Comparison of ENCODE assay signal across 9 mouse cellular contexts in genomic region chr12:113097040-113097439, GRCm38 (mm10). TPM values are rescaled to one million over a fixed set of nuclear protein-coding genes. Genes with fewer than 3 reads are reported as not detected.
DNase-seq lines count a peak whose midpoint lies in the region; ATAC-seq and TF ChIP-seq lines count a peak whose summit lies in the region.
"Had no signal": no experiment of that assay in that cellular context is flagged by ENCODE, and none has a peak within 500 bp of the region (broad histone marks: within the 10 kb centered on the region; RNA-seq: fewer than 3 reads in every experiment).

No protein-coding gene starts in this region.

- H3K9ac ChIP-seq in stomach, embryonic 14.5 days (replicated peaks; ENCODE audit: low read depth, low read length) = 0 out of 2 replicates have a peak overlapping the region, but pooled peaks have one; percentile 99
- H3K9ac ChIP-seq in stomach, postnatal 0 days (ENCODE audit: low read length) = no peak overlapping the region
- H3K9ac ChIP-seq in limb, embryonic 14.5 days (ENCODE audit: low read depth, low read length, severe bottlenecking) = peak overlapping the region; percentile 99; the same call in 1 of the 2 replicates

- H3K36me3 ChIP-seq in stomach, embryonic 14.5 days (ENCODE audit: control insufficient read depth, insufficient read depth, low read length) = no peaks in the 10 kb centered on the region
- H3K36me3 ChIP-seq in stomach, postnatal 0 days (ENCODE audit: control insufficient read depth, insufficient read depth, low read length) = no peaks in the 10 kb centered on the region
- 0 out of 2 replicates have a peak, but pooled peaks cover 7% of the 10 kb centered on the region for H3K36me3 ChIP-seq in limb, embryonic 14.5 days (ENCODE audit: control insufficient read depth, insufficient read depth, low read length)
- H3K36me3 ChIP-seq in thymus, adult 2 months (ENCODE audit: control insufficient read depth, insufficient read depth, low read length) = no peaks in the 10 kb centered on the region

- DNase-seq in cerebellum, adult 9-10 months = peak; percentile 56
- no peak for DNase-seq in cerebellum, postnatal 36 days
- DNase-seq in stomach, postnatal 0 days (ENCODE audit: low spot score) = no peak
- no peak for DNase-seq in limb, embryonic 14.5 days (ENCODE audit: low spot score)
- no peak for DNase-seq in thymus, adult 2 months
- DNase-seq in ovary, postnatal 10 days (ENCODE audit: low spot score) = no peak

- H3K27me3 ChIP-seq in stomach, embryonic 14.5 days (ENCODE audit: control insufficient read depth, insufficient read depth, low read length) = no peaks in the 10 kb centered on the region
- H3K27me3 ChIP-seq in stomach, postnatal 0 days (ENCODE audit: control insufficient read depth, insufficient read depth, low read length) = no peaks in the 10 kb centered on the region
- no peaks in the 10 kb centered on the region for H3K27me3 ChIP-seq in limb, embryonic 14.5 days (ENCODE audit: control insufficient read depth, insufficient read depth, low read length)
- H3K27me3 ChIP-seq in thymus, adult 2 months (ENCODE audit: control insufficient read depth, insufficient read depth, low read length) = no peaks in the 10 kb centered on the region

- no peak overlapping the region for H3K27ac ChIP-seq in stomach, embryonic 14.5 days (ENCODE audit: low read length)
- H3K27ac ChIP-seq in stomach, postnatal 0 days (replicated peaks) = no peak overlapping the region
- no peak overlapping the region for H3K27ac ChIP-seq in limb, embryonic 14.5 days (replicated peaks; ENCODE audit: low read depth, low read length)
- H3K27ac ChIP-seq in thymus, adult 2 months (ENCODE audit: control insufficient read depth, insufficient read depth, low read length) = no peak overlapping the region

- H3K4me2 ChIP-seq in stomach, embryonic 14.5 days (replicated peaks; ENCODE audit: low read depth, low read length) = peak overlapping the region; percentile 86
- H3K4me2 ChIP-seq in stomach, postnatal 0 days (replicated peaks; ENCODE audit: low read depth) = no peak overlapping the region; the same call in 1 of the 2 replicates
- H3K4me2 ChIP-seq in limb, embryonic 14.5 days (replicated peaks; ENCODE audit: low read depth, low read length, severe bottlenecking) = peak overlapping the region; percentile 76

- peaks cover 23% of the 10 kb centered on the region for H3K4me1 ChIP-seq in stomach, embryonic 14.5 days (ENCODE audit: control insufficient read depth, insufficient read depth, low read length)
- H3K4me1 ChIP-seq in stomach, postnatal 0 days (replicated peaks; ENCODE audit: control insufficient read depth, insufficient read depth) = no peaks in the 10 kb centered on the region; the same call in 1 of the 2 replicates
- H3K4me1 ChIP-seq in limb, embryonic 14.5 days (ENCODE audit: control insufficient read depth, insufficient read depth, low read length) = peaks cover 26% of the 10 kb centered on the region
- peaks cover 41% of the 10 kb centered on the region for H3K4me1 ChIP-seq in thymus, adult 2 months (replicated peaks; ENCODE audit: control insufficient read depth, insufficient read depth, low read length)

- no peak overlapping the region for H3K4me3 ChIP-seq in stomach, embryonic 14.5 days (ENCODE audit: low read depth, low read length)
- no peak overlapping the region for H3K4me3 ChIP-seq in stomach, postnatal 0 days (ENCODE audit: low read depth, low read length)
- peak overlapping the region; percentile 98; the same call in 1 of the 2 replicates for H3K4me3 ChIP-seq in limb, embryonic 14.5 days (replicated peaks; ENCODE audit: low read length)
- H3K4me3 ChIP-seq in thymus, adult 2 months (ENCODE audit: control insufficient read depth, insufficient read depth, low read length) = no peak overlapping the region

- TF ChIP-seq EP300 in stomach, postnatal 0 days (optimal IDR thresholded peaks at IDR 0.05) = no peak

- ATAC-seq in stomach, embryonic 14.5 days (ENCODE audit: insufficient number of reproducible peaks, insufficient read depth, low FRiP score, low read depth) = no peak
- no peak for ATAC-seq in stomach, postnatal 0 days (ENCODE audit: low FRiP score, low TSS enrichment)
- no peak for ATAC-seq in limb, embryonic 14.5 days (ENCODE audit: low FRiP score, low read depth)
- no peak for ATAC-seq in megakaryocyte progenitor cell, adult 5-6 weeks (replicated peaks; ENCODE audit: poor library complexity)

- no peak for TF ChIP-seq CTCF in stomach, postnatal 0 days (IDR thresholded peaks at IDR 0.05; ENCODE audit: low read depth)
- no peak for TF ChIP-seq CTCF in thymus, adult 2 months (IDR thresholded peaks at IDR 0.05; ENCODE audit: borderline replicate concordance, control insufficient read depth, extremely low read depth, insufficient read depth, low read length, poor library complexity)

- TF ChIP-seq POLR2A in limb, embryonic 14.5 days (IDR thresholded peaks at IDR 0.05; ENCODE audit: borderline replicate concordance, extremely low read depth, insufficient read depth, insufficient read length) = no peak
- TF ChIP-seq POLR2A in thymus, adult 2 months (IDR thresholded peaks at IDR 0.05; ENCODE audit: control insufficient read depth, extremely low read depth, insufficient read depth, low read length, poor library complexity) = no peak

- H3K9me3 ChIP-seq in stomach, embryonic 14.5 days (ENCODE audit: control insufficient read depth, low read depth, low read length) = no peaks in the 10 kb centered on the region
- no peaks in the 10 kb centered on the region for H3K9me3 ChIP-seq in stomach, postnatal 0 days (ENCODE audit: control insufficient read depth, low read length)
- H3K9me3 ChIP-seq in limb, embryonic 14.5 days (ENCODE audit: control insufficient read depth, low read length) = no peaks in the 10 kb centered on the region

- 83% methylated on average over 5 of the region's 5 CpGs for WGBS in stomach, embryonic 14.5 days
- WGBS in stomach, postnatal 0 days = 86% methylated on average over 5 of the region's 5 CpGs
- 88% methylated on average over 5 of the region's 5 CpGs for WGBS in limb, embryonic 14.5 days
- WGBS in thymus, adult 2 months = 92% methylated on average over 5 of the region's 5 CpGs

RNA-seq across cellular contexts. Expression of gene Mta1, which starts 1.0 kb away (rescaled TPM):
- polyA plus RNA-seq in stomach, embryonic 14.5 days (2014; fragmentation: Nextera tagmentation; extraction: Ambion mirVana) = 18.7 and 21.8 TPM in 2 replicates
- 4.9 and 5.3 TPM in 2 replicates for polyA plus RNA-seq in stomach, postnatal 0 days (2015; fragmentation: Nextera tagmentation; extraction: Ambion mirVana)
- 126 and 161 TPM in 2 replicates for polyA plus RNA-seq in limb, embryonic 14.5 days (2012; rRNA removed)
- polyA plus RNA-seq in limb, embryonic 14.5 days (2014; fragmentation: Nextera tagmentation; extraction: Ambion mirVana) = 21.1 and 25.0 TPM in 2 replicates
- total RNA-seq in megakaryocyte progenitor cell, adult 5-6 weeks (2015) = 61.2 and 66.3 TPM in 2 replicates
- 32.4 TPM in 2 replicates for total RNA-seq in megakaryocyte progenitor cell, adult 5-6 weeks (2017)
- polyA plus RNA-seq in thymus, adult 2 months (2012; rRNA removed) = 163 and 208 TPM in 2 replicates

RNA-seq across cellular contexts. Expression of gene Tex22, which starts 22.7 kb away (rescaled TPM):
- polyA plus RNA-seq in stomach, embryonic 14.5 days (2014; fragmentation: Nextera tagmentation; extraction: Ambion mirVana) = not detected in 2 replicates
- polyA plus RNA-seq in stomach, postnatal 0 days (2015; fragmentation: Nextera tagmentation; extraction: Ambion mirVana) = not detected in 2 replicates
- polyA plus RNA-seq in limb, embryonic 14.5 days (2012; rRNA removed) = 0.13 and 0.28 TPM in 2 replicates
- not detected in 2 replicates for polyA plus RNA-seq in limb, embryonic 14.5 days (2014; fragmentation: Nextera tagmentation; extraction: Ambion mirVana)
- 0.27 TPM in 1 of 2 replicates, not detected in the other for total RNA-seq in megakaryocyte progenitor cell, adult 5-6 weeks (2015)
- total RNA-seq in megakaryocyte progenitor cell, adult 5-6 weeks (2017) = 0.17 TPM in 1 of 2 replicates, not detected in the other
- polyA plus RNA-seq in thymus, adult 2 months (2012; rRNA removed) = 0.31 and 0.66 TPM in 2 replicates
- total RNA-seq: monocyte, adult 5-6 weeks had no signal

RNA-seq across cellular contexts. Expression of gene Crip2, which starts 43.0 kb away (rescaled TPM):
- polyA plus RNA-seq in stomach, embryonic 14.5 days (2014; fragmentation: Nextera tagmentation; extraction: Ambion mirVana) = 118 and 124 TPM in 2 replicates
- polyA plus RNA-seq in stomach, postnatal 0 days (2015; fragmentation: Nextera tagmentation; extraction: Ambion mirVana) = 106 and 112 TPM in 2 replicates
- 91.4 and 102 TPM in 2 replicates for polyA plus RNA-seq in limb, embryonic 14.5 days (2012; rRNA removed)
- polyA plus RNA-seq in limb, embryonic 14.5 days (2014; fragmentation: Nextera tagmentation; extraction: Ambion mirVana) = 89.9 and 99.1 TPM in 2 replicates
- total RNA-seq in megakaryocyte progenitor cell, adult 5-6 weeks (2015) = 0.77 and 1.1 TPM in 2 replicates
- 0.57 and 1.2 TPM in 2 replicates for total RNA-seq in megakaryocyte progenitor cell, adult 5-6 weeks (2017)
- polyA plus RNA-seq in thymus, adult 2 months (2012; rRNA removed) = 95.9 and 282 TPM in 2 replicates

RNA-seq across cellular contexts. Expression of gene Crip1, which starts 49.1 kb away (rescaled TPM):
- 233 and 261 TPM in 2 replicates for polyA plus RNA-seq in stomach, embryonic 14.5 days (2014; fragmentation: Nextera tagmentation; extraction: Ambion mirVana)
- 585 and 865 TPM in 2 replicates for polyA plus RNA-seq in stomach, postnatal 0 days (2015; fragmentation: Nextera tagmentation; extraction: Ambion mirVana)
- 387 and 403 TPM in 2 replicates for polyA plus RNA-seq in limb, embryonic 14.5 days (2012; rRNA removed)
- polyA plus RNA-seq in limb, embryonic 14.5 days (2014; fragmentation: Nextera tagmentation; extraction: Ambion mirVana) = 344 and 469 TPM in 2 replicates
- 139 and 158 TPM in 2 replicates for total RNA-seq in megakaryocyte progenitor cell, adult 5-6 weeks (2015)
- 126 and 150 TPM in 2 replicates for total RNA-seq in megakaryocyte progenitor cell, adult 5-6 weeks (2017)
- 904 and 1,218 TPM in 2 replicates for polyA plus RNA-seq in thymus, adult 2 months (2012; rRNA removed)

RNA-seq across cellular contexts. Expression of gene Tedc1, which starts 59.2 kb away (rescaled TPM):
- 29.2 and 34.7 TPM in 2 replicates for polyA plus RNA-seq in stomach, embryonic 14.5 days (2014; fragmentation: Nextera tagmentation; extraction: Ambion mirVana)
- polyA plus RNA-seq in stomach, postnatal 0 days (2015; fragmentation: Nextera tagmentation; extraction: Ambion mirVana) = 5.7 and 6.0 TPM in 2 replicates
- polyA plus RNA-seq in limb, embryonic 14.5 days (2012; rRNA removed) = 30.8 and 36.8 TPM in 2 replicates
- 19.5 and 22.6 TPM in 2 replicates for polyA plus RNA-seq in limb, embryonic 14.5 days (2014; fragmentation: Nextera tagmentation; extraction: Ambion mirVana)
- 5.2 and 5.3 TPM in 2 replicates for total RNA-seq in megakaryocyte progenitor cell, adult 5-6 weeks (2015)
- total RNA-seq in megakaryocyte progenitor cell, adult 5-6 weeks (2017) = 14.6 and 17.8 TPM in 2 replicates
- polyA plus RNA-seq in thymus, adult 2 months (2012; rRNA removed) = 96.2 and 125 TPM in 2 replicates
